Mouse (Mus musculus): ENCODE results near the gene Tdp1.

DNA sequence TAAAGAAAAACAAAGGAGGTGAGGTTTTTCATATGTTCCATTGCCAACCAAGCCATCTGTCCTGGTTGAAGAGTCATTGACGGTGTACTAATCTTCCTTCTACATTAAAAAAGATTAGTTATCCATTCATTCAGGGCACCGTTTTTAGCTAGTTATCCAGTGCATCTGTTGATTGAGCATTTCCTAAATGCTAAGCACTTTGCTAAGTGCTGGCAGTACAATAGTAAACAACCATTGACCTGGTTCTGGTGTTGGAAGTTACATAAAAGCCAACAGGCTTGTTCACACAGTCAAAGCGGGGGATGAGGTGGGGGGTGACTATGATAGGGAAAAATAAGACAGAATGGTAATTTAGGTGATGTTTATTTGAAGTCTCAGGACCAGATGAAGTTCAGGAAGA is 35.3 kb downstream of the Tdp1 start:
- no peak for TF ChIP-seq CTCF (IDR thresholded peaks at IDR 0.05; ENCODE audit: low read depth, low read length)
- TF ChIP-seq POLR2A (IDR thresholded peaks at IDR 0.05; ENCODE audit: insufficient read depth, low read length), result no peak

Measured in ES-Bruce4 (cell line).